ENCODE assay signal across 9 mouse cellular contexts in genomic region chr6:91414890-91415289, GRCm38 (mm10). TPM values are rescaled to one million over a fixed set of nuclear protein-coding genes. Genes with fewer than 3 reads are reported as not detected.
A peak's percentile ranks its signal among the peaks of the same experiment; 100 is the strongest.
DNase-seq lines count a peak whose midpoint lies in the region; ATAC-seq and TF ChIP-seq lines count a peak whose summit lies in the region.
"Had no signal": no experiment of that assay in that cellular context is flagged by ENCODE, and none has a peak within 500 bp of the region (broad histone marks: within the 10 kb centered on the region; RNA-seq: fewer than 3 reads in every experiment).

No protein-coding gene starts in this region.

- ATAC-seq in forebrain, embryonic 11.5 days (replicated peaks; ENCODE audit: low FRiP score) = no peak
- ATAC-seq in forebrain, embryonic 16.5 days = no peak; the same call in 1 of the 2 replicates
- no peak for ATAC-seq in midbrain, embryonic 16.5 days
- 0 out of 2 replicates have a peak, but pooled peaks have one; percentile 35 for ATAC-seq in embryonic facial prominence, embryonic 14.5 days (ENCODE audit: low read depth)
- ATAC-seq in lung, embryonic 14.5 days (ENCODE audit: insufficient read depth) = no peak

- 6% methylated on average over 4 of the region's 4 CpGs for WGBS in forebrain, embryonic 11.5 days
- 0% methylated on average over 4 of the region's 4 CpGs for WGBS in forebrain, embryonic 16.5 days
- WGBS in midbrain, embryonic 10.5 days = under 1% methylated on average over 4 of the region's 4 CpGs
- WGBS in midbrain, embryonic 16.5 days = 0% methylated on average over 4 of the region's 4 CpGs
- WGBS in embryonic facial prominence, embryonic 14.5 days = 4% methylated on average over 4 of the region's 4 CpGs
- 6% methylated on average over 4 of the region's 4 CpGs for WGBS in lung, embryonic 14.5 days

- no peak overlapping the region for H3K4me2 ChIP-seq in forebrain, embryonic 11.5 days (ENCODE audit: low read depth, low read length, severe bottlenecking)
- H3K4me2 ChIP-seq in forebrain, embryonic 16.5 days (ENCODE audit: low read length) = no peak overlapping the region
- no peak overlapping the region for H3K4me2 ChIP-seq in midbrain, embryonic 16.5 days (ENCODE audit: low read length)
- no peak overlapping the region for H3K4me2 ChIP-seq in embryonic facial prominence, embryonic 14.5 days (ENCODE audit: low read depth, low read length)
- no peak overlapping the region for H3K4me2 ChIP-seq in lung, embryonic 14.5 days
- H3K4me2 ChIP-seq: hindbrain, embryonic 15.5 days had no signal

- H3K9ac ChIP-seq in forebrain, embryonic 11.5 days (ENCODE audit: low read length) = no peak overlapping the region
- no peak overlapping the region for H3K9ac ChIP-seq in forebrain, embryonic 16.5 days (replicated peaks; ENCODE audit: low read depth, low read length)
- H3K9ac ChIP-seq in midbrain, embryonic 16.5 days (ENCODE audit: low read depth, low read length) = no peak overlapping the region
- no peak overlapping the region for H3K9ac ChIP-seq in embryonic facial prominence, embryonic 14.5 days (ENCODE audit: low read depth, low read length)
- H3K9ac ChIP-seq in lung, embryonic 14.5 days = no peak overlapping the region
- H3K9ac ChIP-seq: hindbrain, embryonic 15.5 days had no signal

- no peaks in the 10 kb centered on the region for H3K36me3 ChIP-seq in forebrain, embryonic 11.5 days (ENCODE audit: control insufficient read depth, insufficient read depth, low read length)
- no peaks in the 10 kb centered on the region for H3K36me3 ChIP-seq in forebrain, embryonic 16.5 days (ENCODE audit: control insufficient read depth, insufficient read depth)
- H3K36me3 ChIP-seq in midbrain, embryonic 10.5 days = no peaks in the 10 kb centered on the region
- no peaks in the 10 kb centered on the region for H3K36me3 ChIP-seq in midbrain, embryonic 16.5 days (ENCODE audit: control insufficient read depth, insufficient read depth, low read length)
- no peaks in the 10 kb centered on the region for H3K36me3 ChIP-seq in embryonic facial prominence, embryonic 14.5 days (ENCODE audit: control insufficient read depth, insufficient read depth, low read length)
- no peaks in the 10 kb centered on the region for H3K36me3 ChIP-seq in lung, embryonic 14.5 days (ENCODE audit: insufficient read depth)
- H3K36me3 ChIP-seq: hindbrain, embryonic 15.5 days had no signal

- peaks cover 18% of the 10 kb centered on the region for H3K27me3 ChIP-seq in forebrain, embryonic 11.5 days (ENCODE audit: control insufficient read depth, insufficient read depth, low read length)
- no peaks in the 10 kb centered on the region for H3K27me3 ChIP-seq in forebrain, embryonic 16.5 days (replicated peaks; ENCODE audit: control insufficient read depth, insufficient read depth, low read length)
- H3K27me3 ChIP-seq in midbrain, embryonic 10.5 days (ENCODE audit: low read depth, poor library complexity, severe bottlenecking) = peaks cover 77% of the 10 kb centered on the region
- peaks cover 7% of the 10 kb centered on the region; the same call in 1 of the 2 replicates for H3K27me3 ChIP-seq in midbrain, embryonic 16.5 days (ENCODE audit: control insufficient read depth, insufficient read depth, low read depth, low read length)
- peaks cover 57% of the 10 kb centered on the region for H3K27me3 ChIP-seq in embryonic facial prominence, embryonic 14.5 days (replicated peaks; ENCODE audit: control insufficient read depth, insufficient read depth, low read length)
- H3K27me3 ChIP-seq in lung, embryonic 14.5 days (ENCODE audit: insufficient read depth, low read length) = peaks cover 42% of the 10 kb centered on the region

- no peaks in the 10 kb centered on the region for H3K9me3 ChIP-seq in forebrain, embryonic 11.5 days (ENCODE audit: control insufficient read depth, low read length)
- no peaks in the 10 kb centered on the region for H3K9me3 ChIP-seq in forebrain, embryonic 16.5 days (ENCODE audit: control insufficient read depth, low read length)
- no peaks in the 10 kb centered on the region for H3K9me3 ChIP-seq in midbrain, embryonic 10.5 days (replicated peaks)
- H3K9me3 ChIP-seq in midbrain, embryonic 16.5 days (replicated peaks; ENCODE audit: control insufficient read depth, low read length, poor library complexity, severe bottlenecking) = no peaks in the 10 kb centered on the region
- H3K9me3 ChIP-seq in embryonic facial prominence, embryonic 14.5 days (ENCODE audit: control insufficient read depth, low read length) = no peaks in the 10 kb centered on the region
- H3K9me3 ChIP-seq in lung, embryonic 14.5 days (ENCODE audit: low read depth, low read length) = no peaks in the 10 kb centered on the region
- H3K9me3 ChIP-seq: hindbrain, embryonic 15.5 days had no signal

- no peak overlapping the region for H3K27ac ChIP-seq in forebrain, embryonic 11.5 days (ENCODE audit: low read depth, low read length)
- no peak overlapping the region for H3K27ac ChIP-seq in forebrain, embryonic 16.5 days (ENCODE audit: low read length)
- no peak overlapping the region for H3K27ac ChIP-seq in midbrain, embryonic 10.5 days (replicated peaks)
- H3K27ac ChIP-seq in midbrain, embryonic 16.5 days (ENCODE audit: low read length) = no peak overlapping the region
- no peak overlapping the region for H3K27ac ChIP-seq in embryonic facial prominence, embryonic 14.5 days (replicated peaks; ENCODE audit: low read depth, low read length)
- no peak overlapping the region for H3K27ac ChIP-seq in lung, embryonic 14.5 days (ENCODE audit: low read depth)
- H3K27ac ChIP-seq: hindbrain, embryonic 15.5 days had no signal

- TF ChIP-seq CTCF in lung, embryonic 14.5 days (IDR thresholded peaks at IDR 0.05; ENCODE audit: low read depth) = peak; percentile 76

- H3K4me3 ChIP-seq in forebrain, embryonic 11.5 days (ENCODE audit: low read depth, low read length) = no peak overlapping the region
- H3K4me3 ChIP-seq in forebrain, embryonic 16.5 days (replicated peaks; ENCODE audit: low read length) = no peak overlapping the region
- H3K4me3 ChIP-seq in midbrain, embryonic 10.5 days = no peak overlapping the region
- H3K4me3 ChIP-seq in midbrain, embryonic 16.5 days (ENCODE audit: low read depth, low read length) = no peak overlapping the region
- no peak overlapping the region for H3K4me3 ChIP-seq in embryonic facial prominence, embryonic 14.5 days (ENCODE audit: low read depth, low read length)
- H3K4me3 ChIP-seq in lung, embryonic 14.5 days (ENCODE audit: low read depth, low read length) = no peak overlapping the region
- H3K4me3 ChIP-seq: hindbrain, embryonic 15.5 days had no signal

- H3K4me1 ChIP-seq in forebrain, embryonic 11.5 days (replicated peaks; ENCODE audit: control insufficient read depth, insufficient read depth, low read length) = 0 out of 2 replicates have a peak, but pooled peaks cover 3% of the 10 kb centered on the region
- peaks cover 11% of the 10 kb centered on the region for H3K4me1 ChIP-seq in forebrain, embryonic 16.5 days (replicated peaks; ENCODE audit: control insufficient read depth, insufficient read depth, low read length)
- peaks cover 18% of the 10 kb centered on the region for H3K4me1 ChIP-seq in midbrain, embryonic 10.5 days
- peaks cover 9% of the 10 kb centered on the region; the same call in 1 of the 2 replicates for H3K4me1 ChIP-seq in midbrain, embryonic 16.5 days (ENCODE audit: control insufficient read depth, insufficient read depth, low read length)
- H3K4me1 ChIP-seq in embryonic facial prominence, embryonic 14.5 days (ENCODE audit: control insufficient read depth, insufficient read depth, low read length) = no peaks in the 10 kb centered on the region; the same call in none of the 2 replicates
- H3K4me1 ChIP-seq in lung, embryonic 14.5 days (ENCODE audit: insufficient read depth) = no peaks in the 10 kb centered on the region

- DNase-seq in forebrain, embryonic 11.5 days (ENCODE audit: low spot score) = peak; percentile 83
- DNase-seq in midbrain, embryonic 10.5 days (ENCODE audit: low spot score) = peak; percentile 68
- DNase-seq in adrenal gland, postnatal 25 days = peak; percentile 47
- DNase-seq in embryonic facial prominence, embryonic 14.5 days (ENCODE audit: low spot score) = peak; percentile 27
- peak; percentile 65 for DNase-seq in lung, embryonic 14.5 days
- peak; percentile 36 for DNase-seq in thymus, postnatal 25 days

RNA-seq across cellular contexts. Expression of gene Wnt7a, which starts 3.7 kb away (rescaled TPM):
- polyA plus RNA-seq in forebrain, embryonic 11.5 days (2014; fragmentation: Nextera tagmentation; extraction: Ambion mirVana) = 13.7 and 15.0 TPM in 2 replicates
- polyA plus RNA-seq in forebrain, embryonic 16.5 days (2015; fragmentation: Nextera tagmentation; extraction: Ambion mirVana) = 22.7 and 23.0 TPM in 2 replicates
- 14.4 and 16.8 TPM in 2 replicates for polyA plus RNA-seq in midbrain, embryonic 10.5 days (2016; fragmentation: Nextera tagmentation; extraction: Ambion mirVana)
- 8.4 and 10.8 TPM in 2 replicates for polyA plus RNA-seq in midbrain, embryonic 16.5 days (2015; fragmentation: Nextera tagmentation; extraction: Ambion mirVana)
- not detected in 2 replicates for total RNA-seq in adrenal gland, postnatal 25 days (2021)
- 0.54 and 1.2 TPM in 2 replicates for polyA plus RNA-seq in embryonic facial prominence, embryonic 14.5 days (2014; fragmentation: Nextera tagmentation; extraction: Ambion mirVana)
- polyA plus RNA-seq in lung, embryonic 14.5 days (2014; fragmentation: Nextera tagmentation; extraction: Ambion mirVana) = 0.50 and 0.72 TPM in 2 replicates

RNA-seq across cellular contexts. Expression of gene Chchd4, which starts 58.5 kb away (rescaled TPM):
- 29.6 and 32.8 TPM in 2 replicates for polyA plus RNA-seq in forebrain, embryonic 11.5 days (2014; fragmentation: Nextera tagmentation; extraction: Ambion mirVana)
- polyA plus RNA-seq in forebrain, embryonic 16.5 days (2015; fragmentation: Nextera tagmentation; extraction: Ambion mirVana) = 33.7 and 40.4 TPM in 2 replicates
- 30.7 and 34.3 TPM in 2 replicates for polyA plus RNA-seq in midbrain, embryonic 10.5 days (2016; fragmentation: Nextera tagmentation; extraction: Ambion mirVana)
- 41.1 and 43.8 TPM in 2 replicates for polyA plus RNA-seq in midbrain, embryonic 16.5 days (2015; fragmentation: Nextera tagmentation; extraction: Ambion mirVana)
- 16.5 TPM in 2 replicates for total RNA-seq in adrenal gland, postnatal 25 days (2021)
- polyA plus RNA-seq in embryonic facial prominence, embryonic 14.5 days (2014; fragmentation: Nextera tagmentation; extraction: Ambion mirVana) = 22.7 and 24.8 TPM in 2 replicates
- polyA plus RNA-seq in lung, embryonic 14.5 days (2014; fragmentation: Nextera tagmentation; extraction: Ambion mirVana) = 28.7 and 32.0 TPM in 2 replicates

RNA-seq across cellular contexts. Expression of gene Tmem43, which starts 58.6 kb away (rescaled TPM):
- polyA plus RNA-seq in forebrain, embryonic 11.5 days (2014; fragmentation: Nextera tagmentation; extraction: Ambion mirVana) = 71.0 and 76.5 TPM in 2 replicates
- polyA plus RNA-seq in forebrain, embryonic 16.5 days (2015; fragmentation: Nextera tagmentation; extraction: Ambion mirVana) = 60.6 and 63.2 TPM in 2 replicates
- 72.0 and 74.8 TPM in 2 replicates for polyA plus RNA-seq in midbrain, embryonic 10.5 days (2016; fragmentation: Nextera tagmentation; extraction: Ambion mirVana)
- 57.0 and 61.7 TPM in 2 replicates for polyA plus RNA-seq in midbrain, embryonic 16.5 days (2015; fragmentation: Nextera tagmentation; extraction: Ambion mirVana)
- 34.5 and 42.4 TPM in 2 replicates for total RNA-seq in adrenal gland, postnatal 25 days (2021)
- 68.2 and 69.5 TPM in 2 replicates for polyA plus RNA-seq in embryonic facial prominence, embryonic 14.5 days (2014; fragmentation: Nextera tagmentation; extraction: Ambion mirVana)
- 57.6 and 57.9 TPM in 2 replicates for polyA plus RNA-seq in lung, embryonic 14.5 days (2014; fragmentation: Nextera tagmentation; extraction: Ambion mirVana)

Comparison
In these comparisons a context has a peak if more than half of its experiments do, and no peak if none do; other contexts are left out.
1. DNase-seq: peak in every context shown above with its lines; median percentile 83 in forebrain, embryonic 11.5 days; 68 in midbrain, embryonic 10.5 days; 65 in lung, embryonic 14.5 days; 47 in adrenal gland, postnatal 25 days; 36 in thymus, postnatal 25 days; 27 in embryonic facial prominence, embryonic 14.5 days.